Mouse (Mus musculus) lung, postnatal 36 days (tissue): ENCODE results near the gene Tapbpl.

Experiments used
- DNase-seq: peaks from one replicate; pipeline ENCODE4 v3.0.0; 2022; ENCODE audit warnings: mixed read lengths

Tapbpl gene

GRCm38 (mm10) chr6:125239547-125239946 lies 7.9 kb upstream of the Tapbpl start:
- DNase-seq = no peak

DNA sequence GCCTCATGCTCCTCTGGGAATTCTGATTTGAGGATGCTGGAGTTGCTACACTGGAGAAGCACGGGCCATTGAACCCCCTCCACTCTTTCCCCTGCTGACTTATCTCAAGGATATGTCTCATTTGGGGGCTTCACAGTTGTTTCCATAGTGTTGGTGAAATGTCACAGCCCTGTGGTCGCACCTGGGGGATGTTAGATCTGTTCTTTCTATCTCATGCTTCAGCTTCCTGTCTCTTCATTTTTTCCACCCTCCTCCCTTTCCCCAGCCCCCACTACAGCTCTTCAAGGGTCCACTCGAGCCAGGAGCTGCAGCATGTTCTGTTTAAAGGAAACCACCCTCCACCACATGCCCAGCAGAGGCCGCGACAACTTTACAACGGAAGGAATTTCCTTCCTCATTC lies 6.7 kb upstream of the Tapbpl start:
- no peak for DNase-seq

DNA sequence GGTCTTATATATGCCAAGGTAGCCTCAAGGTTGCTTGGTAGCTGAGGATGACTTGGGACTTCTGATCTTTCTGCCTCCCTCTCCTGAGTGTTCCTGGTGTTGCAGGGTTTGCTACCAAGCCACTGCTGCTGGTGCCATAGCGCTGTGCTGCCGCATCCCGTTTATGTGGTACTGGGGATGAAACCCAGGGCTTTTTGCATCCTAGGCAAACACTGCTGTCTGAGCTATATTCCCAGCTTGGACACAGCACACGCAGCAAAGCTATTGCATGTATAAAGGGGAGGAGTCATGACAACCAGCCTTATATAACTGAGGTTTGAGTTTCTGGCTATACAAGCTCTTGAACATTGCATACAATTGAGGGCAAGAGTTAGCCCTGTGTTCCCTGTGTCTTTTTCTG lies 5.8 kb upstream of the Tapbpl start:
- no peak for DNase-seq

DNA sequence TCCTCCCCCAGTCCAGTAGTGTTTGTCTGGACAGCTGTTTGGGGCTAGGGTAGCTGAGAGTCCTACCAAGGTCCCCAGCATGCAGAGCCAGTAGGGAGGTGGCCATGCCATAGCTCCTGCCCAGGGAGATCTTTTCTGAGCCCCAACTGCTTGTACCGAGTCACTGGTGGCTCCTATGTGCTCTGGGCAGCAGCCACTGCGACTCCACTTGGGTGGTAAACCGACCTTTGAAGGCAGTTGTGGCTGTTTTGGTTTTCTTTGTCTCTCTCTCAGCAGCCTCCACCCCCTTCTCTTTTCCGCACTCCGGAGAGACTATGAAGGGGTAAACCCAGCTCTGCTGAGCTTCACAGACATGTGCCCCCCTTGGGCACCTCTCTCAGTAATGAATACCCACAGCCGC lies 5.1 kb upstream of the Tapbpl start, which contains the start of gene Cd27:
Cd27 (minus strand) TSS at position 229 of the 400 bp plus-strand sequence.
- DNase-seq = no peak

DNA sequence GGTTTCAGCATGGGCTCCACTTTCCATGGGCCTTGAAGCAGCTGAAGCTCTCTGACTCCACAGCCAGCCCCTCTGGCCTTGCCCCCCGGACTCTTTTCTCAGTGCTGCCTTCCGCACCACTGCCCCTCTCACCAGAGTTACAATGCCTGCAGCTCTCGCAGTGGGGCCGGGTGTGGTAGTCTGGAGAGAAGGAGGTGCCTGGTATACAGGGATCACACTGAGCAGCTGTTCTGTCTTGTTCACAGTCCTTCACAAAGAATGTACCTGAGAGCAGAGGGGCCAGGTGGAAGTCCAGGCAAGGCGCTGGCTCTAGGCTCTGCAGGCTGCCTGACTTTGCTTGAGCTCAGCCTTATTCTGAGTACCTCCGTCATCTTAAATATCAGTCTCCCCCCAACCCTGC lies 4.7 kb upstream of the Tapbpl start:
- no peak for DNase-seq

GRCm38 (mm10) chr6:125234520-125234828 lies 2.8 kb upstream of the Tapbpl start:
- DNase-seq = no peak

DNA sequence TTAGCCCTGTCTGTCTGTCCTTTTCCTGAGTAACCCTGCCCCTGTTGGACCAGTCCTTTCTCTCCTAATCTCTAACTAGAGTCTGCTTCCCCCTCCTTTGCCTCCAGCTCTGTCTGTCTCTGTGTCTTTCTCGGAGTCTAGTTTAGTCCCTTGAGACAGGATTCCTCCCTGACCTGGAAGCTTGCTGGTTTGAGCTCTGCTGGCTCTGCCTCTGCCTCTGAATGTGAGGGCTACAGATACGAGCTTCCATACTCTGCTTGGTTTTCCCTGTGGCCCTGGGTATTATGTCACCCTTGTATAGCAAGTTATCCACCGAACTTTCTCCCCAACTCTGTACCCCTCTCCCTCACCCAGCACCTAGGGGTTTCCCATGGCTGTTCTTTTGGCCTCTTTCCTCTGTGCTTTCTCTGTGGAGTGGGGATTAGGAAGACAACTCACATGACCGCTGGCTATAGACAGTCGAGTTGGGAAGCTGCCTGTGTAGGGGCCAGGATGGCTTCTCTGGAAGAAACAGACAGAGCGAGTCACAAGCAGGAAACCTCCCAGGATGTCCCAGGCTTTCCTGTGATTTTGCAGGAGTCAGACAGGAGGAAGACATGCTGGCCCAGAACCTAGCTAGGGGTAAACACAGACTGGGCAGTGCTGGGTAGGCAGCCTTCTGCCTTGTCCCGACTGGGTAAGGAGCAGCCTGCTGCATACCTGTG lies 2.3 kb upstream of the Tapbpl start:
- DNase-seq = peak; percentile 52

DNA sequence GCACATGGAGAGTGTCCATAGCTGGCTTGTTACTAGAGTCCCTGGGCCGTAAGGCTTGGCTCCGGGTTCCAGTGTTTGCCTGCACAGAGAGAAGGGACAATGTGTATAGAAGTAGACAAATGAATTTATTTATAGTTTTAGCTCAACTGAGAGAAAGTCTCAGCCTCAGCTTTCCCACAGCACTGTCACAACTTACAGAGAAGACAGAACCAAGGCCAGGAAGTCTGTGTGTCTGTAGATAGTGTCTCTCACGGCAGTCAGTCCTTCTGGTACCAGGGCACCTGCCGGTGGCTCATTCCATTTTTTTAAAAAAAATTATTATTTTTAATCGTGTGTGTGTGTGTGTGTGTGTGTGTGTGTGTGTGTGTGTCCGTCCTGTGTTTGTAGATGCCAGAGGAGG lies 856 bp upstream of the Tapbpl start:
- no peak for DNase-seq

- peak; percentile 44 for DNase-seq
These were observed 381 bp upstream of the Tapbpl start for GRCm38 (mm10) chr6:125232045-125232437.

- DNase-seq = no peak
These were observed 1.1 kb downstream of the Tapbpl start for GRCm38 (mm10) chr6:125230571-125230970.

DNA sequence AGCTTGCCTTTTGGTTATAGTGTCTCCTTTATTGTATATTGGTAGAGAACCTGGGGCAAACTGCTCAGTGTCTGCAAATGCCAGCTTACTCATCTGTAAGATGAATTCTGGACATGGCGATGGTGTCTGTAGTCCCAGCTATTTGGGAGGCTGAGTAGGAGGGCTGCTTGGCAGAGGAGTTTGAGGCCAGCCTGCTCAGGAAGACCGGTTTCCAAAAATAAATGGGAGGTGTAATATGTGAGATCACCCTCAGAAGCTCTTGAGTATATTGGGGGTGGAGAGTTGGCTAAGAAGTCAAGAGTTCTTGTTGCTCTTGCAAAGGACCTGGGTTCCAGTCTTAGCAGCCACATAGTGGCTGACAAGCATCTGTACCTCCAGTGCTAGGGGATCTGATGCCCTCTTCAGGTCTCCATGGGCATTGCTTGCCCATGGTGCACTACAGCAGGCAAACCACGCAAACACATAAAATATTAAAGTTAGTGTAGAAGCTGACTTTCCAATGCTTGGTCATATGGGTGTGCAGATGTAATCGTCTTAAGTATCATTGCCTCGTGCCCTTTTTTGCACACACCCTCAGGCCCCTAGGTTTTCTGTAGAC lies 6.0 kb downstream of the Tapbpl start:
- DNase-seq = peak; percentile 59

- no peak for DNase-seq
These were observed 9.1 kb downstream of the Tapbpl start for GRCm38 (mm10) chr6:125222577-125222976.

GRCm38 (mm10) chr6:125222146-125222545 lies 9.5 kb downstream of the Tapbpl start:
- DNase-seq = peak; percentile 66

DNA sequence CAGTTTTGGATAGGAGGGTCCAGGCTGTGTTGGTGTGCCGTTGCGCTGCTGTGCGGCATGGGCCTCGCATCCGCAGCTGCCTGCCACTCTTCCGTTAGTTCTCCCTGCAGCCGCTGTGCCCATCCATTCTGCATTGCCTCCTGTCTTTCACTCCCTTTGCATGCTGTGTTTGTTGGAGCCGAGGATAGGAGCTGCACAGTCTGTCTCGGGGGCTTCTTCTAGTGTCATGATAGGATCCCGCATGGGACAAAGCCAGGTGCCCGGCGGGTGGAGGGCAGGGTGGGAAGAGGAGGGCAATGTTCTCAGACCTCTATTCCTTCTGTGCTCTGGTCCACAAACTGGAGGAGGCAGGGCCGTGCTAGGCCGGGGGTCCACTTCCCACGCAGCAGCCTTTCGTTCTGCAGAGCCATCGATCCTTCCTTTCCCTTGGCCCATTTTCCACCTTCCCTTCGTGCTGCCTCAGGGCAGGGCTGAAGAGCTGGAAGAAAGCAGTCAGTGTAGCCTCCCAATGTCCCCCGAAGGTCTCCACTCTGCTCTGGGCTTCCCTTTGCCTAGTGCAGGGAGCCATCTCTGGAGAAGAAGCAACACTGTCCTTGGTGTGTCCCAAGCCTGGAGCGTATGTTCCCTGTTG lies 10.4 kb downstream of the Tapbpl start:
- DNase-seq = no peak

DNA sequence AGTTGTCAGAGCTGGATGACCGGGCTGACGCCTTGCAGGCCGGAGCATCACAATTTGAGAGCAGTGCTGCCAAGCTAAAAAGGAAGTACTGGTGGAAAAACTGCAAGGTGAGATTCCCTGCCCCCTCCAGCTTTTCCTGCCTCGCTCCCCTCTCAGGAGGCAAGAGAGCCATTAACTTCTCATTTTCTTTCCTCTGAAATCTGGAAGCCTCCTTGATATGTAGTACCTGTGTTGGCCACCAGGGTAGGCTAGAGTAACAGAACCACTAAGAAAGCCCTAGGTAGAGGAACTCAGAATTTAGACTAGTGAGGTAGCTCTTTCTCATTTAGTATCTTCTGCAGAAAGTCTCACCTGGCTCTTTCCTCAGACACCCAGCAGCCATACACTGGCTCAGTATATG lies 12.7 kb downstream of the Tapbpl start:
- peak; percentile 89 for DNase-seq

- DNase-seq = no peak
These were observed 13.8 kb downstream of the Tapbpl start for GRCm38 (mm10) chr6:125217899-125218298.

DNA sequence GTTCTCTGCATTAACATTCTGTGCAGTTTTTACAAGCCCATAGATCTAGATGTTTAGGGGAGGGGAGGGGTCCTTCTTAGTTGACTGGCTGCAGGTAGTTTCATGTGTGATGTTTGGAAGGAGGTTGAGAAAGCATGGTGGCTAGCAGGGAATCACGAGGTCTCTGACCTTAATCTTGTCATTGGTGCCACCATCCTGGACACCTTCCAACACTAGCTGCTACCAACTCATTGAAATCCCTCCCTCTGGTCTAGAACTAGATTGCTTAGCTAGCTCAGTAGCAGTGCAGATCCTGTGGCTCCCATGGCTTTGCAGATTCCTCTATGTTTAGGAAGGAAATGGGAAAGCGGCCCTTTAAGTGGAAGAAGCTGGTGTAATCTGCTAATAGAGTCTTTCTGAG lies 14.8 kb downstream of the Tapbpl start:
- DNase-seq = no peak

DNA sequence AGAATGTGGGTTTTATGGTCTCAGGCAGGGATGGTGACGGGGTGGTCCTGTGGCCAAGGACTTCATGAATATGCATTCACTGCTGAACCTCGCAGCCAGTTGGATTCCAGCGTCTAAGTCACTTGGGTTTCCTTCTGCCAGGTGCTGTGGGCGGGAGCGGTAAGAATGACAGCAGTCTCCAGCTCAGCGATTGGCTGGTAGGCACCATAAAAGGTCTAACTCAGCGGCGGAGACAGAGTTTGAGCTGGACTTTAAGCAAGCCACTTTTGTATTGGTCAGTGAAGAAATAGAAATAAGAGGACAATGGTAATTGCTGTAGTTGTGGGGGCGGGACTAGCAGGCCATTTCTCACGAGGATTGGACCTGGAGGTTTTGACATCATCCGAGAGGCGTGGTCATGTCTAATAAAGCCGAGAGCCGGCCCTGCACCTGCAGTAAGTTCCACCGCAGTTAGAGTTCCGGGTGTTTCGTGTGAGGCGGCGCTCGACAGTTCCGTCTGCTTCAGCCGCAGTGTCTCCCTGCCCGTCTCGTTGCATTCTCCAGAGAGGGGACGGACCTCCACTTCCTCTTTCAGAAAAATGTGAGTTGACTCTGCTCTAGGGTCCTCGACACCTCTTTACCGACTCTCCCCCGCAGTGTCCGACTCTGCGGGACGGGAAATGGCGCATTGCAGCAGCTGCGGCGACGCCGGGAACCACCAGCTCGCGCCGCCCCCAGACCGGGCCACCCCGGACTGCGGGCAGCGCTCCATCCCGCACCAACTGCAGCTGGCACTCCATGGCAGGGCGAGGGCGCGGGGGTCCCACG lies 16.3 kb downstream of the Tapbpl start, which contains the start of gene Vamp1:
Vamp1 (plus strand) TSS at position 404 of the 807 bp plus-strand sequence.
- peak; percentile 99 for DNase-seq

DNA sequence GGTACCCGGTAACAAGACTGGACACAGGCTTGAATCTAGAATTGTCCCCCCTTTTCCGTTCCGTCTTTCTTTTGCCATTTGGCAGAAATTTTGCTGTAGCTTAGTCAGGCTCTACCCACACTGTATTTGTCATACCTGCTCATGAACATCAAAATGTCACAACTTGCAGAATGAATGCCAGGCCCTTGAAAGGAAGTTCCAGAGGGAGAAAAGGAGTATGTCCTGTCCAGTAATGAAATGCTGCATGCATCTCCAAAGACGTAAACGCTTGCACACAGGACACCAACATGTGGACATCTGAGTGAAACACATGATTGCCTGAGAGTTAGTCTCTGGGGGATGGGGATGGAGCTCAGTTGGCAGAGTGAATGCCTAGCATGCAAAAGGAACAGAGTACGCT lies 17.9 kb downstream of the Tapbpl start:
- DNase-seq = no peak

DNA sequence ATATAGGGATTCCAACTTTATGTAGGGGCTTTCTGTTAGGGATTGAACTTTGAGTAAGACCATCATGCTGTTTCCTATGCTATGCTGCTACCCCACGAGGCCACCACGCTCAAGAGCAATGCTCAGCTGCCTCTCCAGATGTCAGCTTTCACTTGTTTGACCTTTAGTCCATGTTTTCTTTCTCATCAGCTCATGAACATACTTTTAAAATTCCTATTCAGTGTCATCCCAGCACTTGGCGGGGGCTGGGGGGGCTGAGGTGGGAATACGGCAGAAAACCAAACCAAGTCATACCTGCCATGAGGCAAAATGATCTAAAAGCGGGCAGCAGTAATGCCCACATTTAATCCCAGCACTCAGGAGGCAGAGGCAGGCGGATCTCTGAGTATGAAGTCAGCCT lies 18.5 kb downstream of the Tapbpl start:
- DNase-seq = no peak

DNA sequence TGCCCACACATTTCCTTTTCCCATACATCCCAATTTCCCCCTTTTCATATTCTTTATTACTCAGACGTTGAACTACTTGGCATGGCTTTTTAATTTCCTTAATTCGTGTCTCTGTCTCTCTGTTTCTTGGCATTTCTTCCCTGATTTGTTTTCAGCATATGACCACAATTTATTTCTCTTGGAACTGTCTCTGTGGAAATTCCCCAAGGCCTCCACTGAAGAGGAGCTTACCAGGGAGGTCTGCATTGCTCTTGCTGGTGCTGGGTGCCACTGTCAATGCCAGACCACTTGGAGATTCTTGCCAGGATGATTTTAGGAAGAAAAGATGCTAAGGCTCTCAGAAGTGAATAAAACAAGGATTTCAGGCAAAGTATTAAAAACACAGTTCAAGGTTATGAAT lies 19.0 kb downstream of the Tapbpl start:
- DNase-seq = no peak

GRCm38 (mm10) chr6:125210436-125210835 lies 21.2 kb downstream of the Tapbpl start:
- DNase-seq = no peak

DNA sequence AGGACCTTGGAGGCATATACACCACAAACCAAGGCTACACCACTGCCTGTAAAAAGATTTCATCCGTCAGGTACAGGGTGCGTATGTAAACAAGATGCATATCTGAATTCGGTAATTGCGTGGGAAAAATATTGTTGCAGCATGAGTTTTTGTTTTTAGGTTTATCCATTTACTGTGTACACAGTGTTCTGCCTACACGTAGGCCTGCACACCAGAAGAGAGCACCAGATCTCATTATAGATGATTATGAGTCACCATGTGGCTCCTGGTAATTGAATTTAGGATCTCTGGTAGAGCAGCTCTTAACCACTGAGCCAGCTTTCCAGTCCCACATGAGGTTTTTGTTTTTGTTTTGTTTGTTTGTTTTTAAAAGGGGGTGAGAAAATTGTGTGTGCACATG lies 34.5 kb downstream of the Tapbpl start:
- DNase-seq = no peak

GRCm38 (mm10) chr6:125196301-125196700 lies 35.4 kb downstream of the Tapbpl start:
- DNase-seq = no peak
